Mouse (Mus musculus): Measurements from ENCODE around the gene Clcf1.

GRCm38 (mm10) chr19:4232186-4232572 lies 18.1 kb downstream of the Clcf1 start:
- TF ChIP-seq POLR2A (IDR thresholded peaks at IDR 0.05; ENCODE audit: insufficient read length, low read depth) = peak; percentile 74
- no peak for TF ChIP-seq E2F4 (IDR thresholded peaks at IDR 0.05; ENCODE audit: insufficient read depth)
- no peak for TF ChIP-seq TCF12 (IDR thresholded peaks at IDR 0.05; ENCODE audit: insufficient read depth, poor library complexity, severe bottlenecking)
- no peak for TF ChIP-seq USF1 (IDR thresholded peaks at IDR 0.05; ENCODE audit: low read depth)
- TF ChIP-seq POLR2AphosphoS2 (IDR thresholded peaks at IDR 0.05; ENCODE audit: insufficient read length, low read depth) = peak; percentile 90

Data from myocyte (in vitro differentiated cells).